Mouse (Mus musculus) ES-E14 (cell line): ENCODE data around the gene Abl1.

ENCODE experiments used
- CHD2 ChIP-seq: IDR thresholded peaks from 2 replicates; pipeline ENCODE4 v1.6.1; 2014; ENCODE audit warnings: mild to moderate bottlenecking, low read depth, low read length, inconsistent platforms
- ZNF384 ChIP-seq: IDR thresholded peaks from 2 replicates; pipeline ENCODE4 v1.6.1; 2012; ENCODE audit warnings: low read depth, low read length, inconsistent platforms

DNA sequence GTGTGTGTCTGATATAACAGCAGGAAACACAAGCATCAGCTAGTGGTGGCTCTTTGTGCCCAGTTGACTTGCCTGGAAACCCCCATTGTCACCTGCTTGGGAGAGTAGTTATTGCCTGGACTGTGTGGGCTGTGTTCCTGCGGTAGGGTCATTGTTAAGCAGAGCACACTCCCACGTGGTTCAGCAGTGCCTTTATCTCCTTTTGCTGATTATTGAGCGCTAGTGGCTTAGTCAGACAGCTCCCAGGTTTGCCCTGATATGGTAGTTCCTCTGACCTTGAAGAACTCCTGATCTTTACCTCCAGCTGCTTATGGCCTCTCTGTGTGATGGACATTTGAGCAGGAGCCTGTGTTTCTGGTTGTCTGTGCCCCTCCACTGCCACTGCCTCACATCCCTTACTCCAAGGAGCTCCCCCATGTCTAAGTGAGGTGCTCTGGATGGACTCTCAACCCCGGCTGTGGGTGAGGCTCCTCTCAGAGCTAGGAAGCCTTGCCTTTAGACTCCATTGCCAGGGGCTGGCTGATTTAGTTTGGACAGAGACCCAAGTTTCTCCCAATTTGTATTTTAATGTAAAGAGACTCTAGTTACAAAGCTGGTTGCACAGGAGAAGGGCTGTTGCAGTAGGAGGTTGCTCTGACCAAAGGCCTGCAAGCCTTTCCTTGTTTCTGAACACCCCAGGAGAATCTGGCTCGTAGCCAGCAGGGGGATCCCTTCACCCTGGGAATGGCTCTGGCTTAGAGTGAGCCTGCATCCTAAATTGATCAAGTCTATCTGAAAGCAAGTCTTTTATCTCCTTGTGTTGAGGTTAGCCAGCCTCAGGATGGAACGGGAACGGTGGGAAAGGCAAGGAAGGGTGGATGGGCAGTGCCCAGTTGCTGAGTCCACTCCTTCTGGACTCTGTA, 12.6 kb downstream of the Abl1 start:
- TF ChIP-seq CHD2: no peak
- no peak for TF ChIP-seq ZNF384
